Mouse (Mus musculus) lung, embryonic 16.5 days (tissue): ENCODE results near the gene Tmem234. TPM values are rescaled to one million over a fixed set of nuclear protein-coding genes. Genes with fewer than 3 reads are reported as not detected.

Experiments
- ATAC-seq: fragments of 200-750 bp; cut with Nextera tagmentation; 2 replicates; pipeline ENCODE4 v1.8.0; 2017; ENCODE audit warnings: low read depth, mild to moderate bottlenecking, moderate library complexity
- H3K27ac ChIP-seq: fragments of 300-500 bp; sonication (generic); 2 replicates; pipeline ENCODE4 v1.5.1; 2014; ENCODE audit warnings: mild to moderate bottlenecking, control low read depth, low read length
- H3K27me3 ChIP-seq: fragments of 300-500 bp; sonication (generic); 2 replicates; pipeline ENCODE4 v1.6.1; 2014; ENCODE audit warnings: low read depth, low read length, mixed read lengths; ENCODE audit not compliant: control insufficient read depth, insufficient read depth
- H3K36me3 ChIP-seq: fragments of 300-500 bp; sonication (generic); 2 replicates; pipeline ENCODE4 v1.6.1; 2014; ENCODE audit warnings: low read length; ENCODE audit not compliant: control insufficient read depth, insufficient read depth
- H3K4me1 ChIP-seq: fragments of 300-500 bp; sonication (generic); replicated peaks from 2 replicates; pipeline ENCODE4 v1.6.1; 2014; ENCODE audit warnings: low read length, mixed read lengths; ENCODE audit not compliant: control insufficient read depth, insufficient read depth
- H3K4me2 ChIP-seq: fragments of 300-500 bp; sonication (generic); 2 replicates; pipeline ENCODE4 v1.6.1; 2014; ENCODE audit warnings: low read depth, low read length, control low read depth
- H3K4me3 ChIP-seq: fragments of 300-500 bp; sonication (generic); 2 replicates; pipeline ENCODE4 v1.5.1; 2014; ENCODE audit warnings: mild to moderate bottlenecking, low read length, control low read depth
- H3K9ac ChIP-seq: fragments of 300-500 bp; sonication (generic); 2 replicates; pipeline ENCODE4 v1.6.1; 2014; ENCODE audit warnings: low read length, control low read depth
- H3K9me3 ChIP-seq: fragments of 300-500 bp; sonication (generic); 2 replicates; pipeline ENCODE4 v1.6.1; 2016; ENCODE audit warnings: low read length; ENCODE audit not compliant: control insufficient read depth
- WGBS: fragments of 180-500 bp; shearing (Covaris S2); extraction: QIAGEN DNeasy Blood & Tissue Kit; methylation state at CpG from one replicate; pipeline ENCODE4 v1.1.7; 2014; 5-methylcytosine and 5-hydroxymethylcytosine counted together
- polyA plus RNA-seq: library from polyadenylated mRNA; unstranded; fragments of >200 nt; fragmentation: Nextera tagmentation; extraction: Ambion mirVana; gene quantifications from 2 replicates; pipeline ENCODE4 v1.2.1, GENCODE M21; 2015

The Tmem234 gene
- polyA plus RNA-seq, 1 experiment from 2014 or later = 190 TPM

DNA sequence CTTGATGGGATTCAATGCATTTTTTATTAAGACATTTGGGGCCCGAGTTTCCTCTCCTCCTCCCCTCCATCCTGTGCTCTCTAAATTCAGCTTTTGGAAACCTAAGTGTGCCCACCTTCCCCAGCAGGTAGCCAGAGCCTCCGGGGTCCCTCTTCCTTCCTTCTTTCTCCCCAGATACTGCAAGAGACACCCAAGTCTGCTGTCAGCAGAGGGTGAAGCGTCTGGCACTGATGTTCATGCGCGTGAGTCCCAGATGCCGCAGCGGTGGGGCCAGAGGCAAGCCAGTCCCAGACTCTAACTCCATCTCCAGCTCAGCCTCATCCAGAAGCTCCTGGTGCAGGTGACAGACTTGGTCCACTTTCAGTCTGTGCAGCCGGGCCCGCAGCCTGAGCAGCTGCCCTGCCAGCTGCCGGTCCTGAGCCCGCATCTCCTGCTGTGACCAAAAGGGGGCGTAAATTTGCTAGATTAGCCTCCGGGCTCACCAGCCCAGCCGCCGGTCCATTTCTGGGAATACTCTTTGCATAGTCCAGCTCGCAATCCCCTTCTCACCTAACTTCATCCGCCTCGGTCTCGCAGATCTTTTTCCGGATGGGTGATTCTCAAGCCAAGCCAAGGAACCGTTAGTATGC is 23.5 kb upstream of the Tmem234 start:
- 30% methylated on average over 21 of the region's 21 CpGs for WGBS
- no peaks in the 10 kb centered on the region for H3K9me3 ChIP-seq
- H3K36me3 ChIP-seq = no peaks in the 10 kb centered on the region
- H3K4me1 ChIP-seq = peaks cover 5% of the 10 kb centered on the region; the same call in 1 of the 2 replicates
- peak overlapping the region; percentile 6; the same call in 1 of the 2 replicates for H3K4me3 ChIP-seq
- peak overlapping the region; percentile 36 for H3K4me2 ChIP-seq
- no peak overlapping the region for H3K27ac ChIP-seq
- ATAC-seq = peak; percentile 46; the same call in 1 of the 2 replicates
- no peaks in the 10 kb centered on the region; the same call in 1 of the 2 replicates for H3K27me3 ChIP-seq
- H3K9ac ChIP-seq = peak overlapping the region; percentile 49; the same call in 1 of the 2 replicates

DNA sequence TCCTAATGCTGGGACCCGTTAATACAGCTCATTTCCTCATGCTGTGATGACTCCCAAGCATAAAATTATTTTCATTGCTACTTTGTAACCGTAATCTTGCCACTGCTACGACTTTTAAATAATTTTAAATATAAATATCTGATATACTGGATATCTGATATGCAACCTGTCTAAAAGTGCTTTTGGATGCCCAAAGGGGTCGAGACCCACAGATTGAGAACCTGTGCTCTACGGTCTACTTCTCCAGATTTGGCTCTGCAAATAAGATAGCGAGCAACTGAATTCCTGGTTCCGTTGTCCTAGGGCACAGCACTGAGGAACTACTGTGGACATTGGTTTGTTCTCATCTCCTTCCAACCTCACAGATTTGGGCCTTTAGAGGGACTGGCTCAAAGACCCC is 22.8 kb upstream of the Tmem234 start:
- Histone ChIP-seq H3K4me2 (no peak overlapping the region), H3K4me3 (no peak overlapping the region)

DNA sequence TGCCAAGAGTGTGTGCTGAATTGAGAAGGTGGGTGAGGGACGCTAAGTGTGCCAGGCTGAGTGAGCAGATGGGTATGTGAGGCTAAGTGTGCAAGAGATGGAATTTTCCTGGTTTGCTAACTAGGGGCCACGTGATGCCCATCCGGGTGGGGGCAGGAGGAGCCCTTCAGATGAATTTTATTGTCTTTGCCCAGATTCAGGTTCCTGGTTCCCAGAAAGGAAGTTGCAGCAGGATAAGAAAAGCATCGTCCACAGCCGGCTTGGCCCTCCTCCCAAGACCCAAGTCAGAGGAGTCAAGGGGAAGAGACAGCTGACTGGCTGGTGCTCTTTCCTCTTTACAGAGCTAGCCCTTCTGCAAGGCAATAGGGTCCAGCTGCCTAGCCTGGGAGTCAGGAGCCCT is 22.0 kb upstream of the Tmem234 start, which contains the start of gene Fam167b:
Gene Fam167b, minus strand, starts transcription at position 84 of the 400 bp plus-strand sequence.
- H3K27ac ChIP-seq = peak within 1 kb of the TSS; percentile 52
- no peaks in the 10 kb centered on the region for H3K9me3 ChIP-seq
- H3K36me3 ChIP-seq = no peaks in the 10 kb centered on the region
- peak within 1 kb of the TSS; percentile 36; the same call in 1 of the 2 replicates for H3K4me2 ChIP-seq
- no peak within 1 kb of the TSS for H3K9ac ChIP-seq
- peak; percentile 47; the same call in 1 of the 2 replicates for ATAC-seq
- H3K4me3 ChIP-seq = no peak within 1 kb of the TSS
- H3K27me3 ChIP-seq = no peaks in the 10 kb centered on the region; the same call in 1 of the 2 replicates
- WGBS = 64% methylated on average over 5 of the region's 5 CpGs
- H3K4me1 ChIP-seq = peaks cover 5% of the 10 kb centered on the region; the same call in 1 of the 2 replicates

More for the DNA sequence above, 22.8 kb upstream of the Tmem234 start:
- Histone ChIP-seq H3K27ac (no peak overlapping the region), H3K36me3 (no peaks in the 10 kb centered on the region), H3K9ac (no peak overlapping the region), H3K4me1 (peaks cover 5% of the 10 kb centered on the region; the same call in 1 of the 2 replicates), H3K27me3 (no peaks in the 10 kb centered on the region; the same call in 1 of the 2 replicates), H3K9me3 (no peaks in the 10 kb centered on the region)
- ATAC-seq = no peak
- WGBS = 74% methylated on average over 7 of the region's 7 CpGs

DNA sequence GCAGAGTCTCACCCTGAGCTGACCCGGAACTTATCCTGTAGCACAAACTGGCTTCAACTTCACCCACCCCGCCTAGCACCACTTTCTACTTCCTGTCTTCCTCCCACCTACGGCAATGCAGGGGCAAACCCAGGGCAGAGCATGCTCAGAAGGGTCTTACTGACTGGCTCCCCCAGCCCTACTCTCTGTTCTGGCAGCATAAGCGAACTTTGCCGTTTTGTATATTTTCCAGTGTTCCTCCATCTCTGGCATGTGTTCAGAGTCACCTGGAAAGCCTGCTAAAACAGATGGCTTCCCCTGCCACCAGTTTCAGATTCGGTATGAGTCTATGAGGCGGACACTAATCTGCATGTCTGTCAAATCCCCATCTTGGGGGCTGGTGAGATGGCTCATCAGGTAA is 20.1 kb upstream of the Tmem234 start:
- no peak overlapping the region for H3K27ac ChIP-seq

DNA sequence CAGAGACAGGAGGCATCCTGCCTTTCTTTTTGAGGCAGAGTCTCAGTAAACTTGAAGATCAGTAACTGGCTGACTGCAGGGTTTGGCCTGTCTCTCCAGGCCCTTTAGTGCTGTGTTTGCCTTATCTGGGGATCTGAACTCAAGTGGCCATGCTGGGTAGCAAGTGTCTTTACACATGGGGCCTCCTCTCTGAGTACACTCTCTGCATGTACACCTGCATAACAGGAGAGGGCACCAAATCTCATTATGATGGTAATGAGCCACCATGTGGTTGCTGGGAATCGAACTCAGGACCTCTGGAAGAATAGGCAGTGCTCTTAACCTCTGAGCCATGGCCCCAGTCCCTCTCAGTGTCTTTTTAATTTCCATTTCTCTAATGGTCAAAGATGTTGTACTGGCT is 18.2 kb upstream of the Tmem234 start:
- H3K4me1 ChIP-seq = peaks cover 5% of the 10 kb centered on the region
- H3K4me2 ChIP-seq = no peak overlapping the region
- 75% methylated on average over 1 of the region's 1 CpGs for WGBS
- no peak for ATAC-seq
- H3K27me3 ChIP-seq = no peaks in the 10 kb centered on the region
- no peak overlapping the region for H3K9ac ChIP-seq
- no peak overlapping the region for H3K27ac ChIP-seq
- no peaks in the 10 kb centered on the region for H3K9me3 ChIP-seq
- no peak overlapping the region for H3K4me3 ChIP-seq
- H3K36me3 ChIP-seq = no peaks in the 10 kb centered on the region

More for the DNA sequence above, 20.1 kb upstream of the Tmem234 start:
- no peak overlapping the region for H3K9ac ChIP-seq
- H3K4me1 ChIP-seq = peaks cover 8% of the 10 kb centered on the region
- no peak for ATAC-seq
- H3K36me3 ChIP-seq = no peaks in the 10 kb centered on the region
- H3K9me3 ChIP-seq = no peaks in the 10 kb centered on the region
- WGBS = 56% methylated on average over 7 of the region's 7 CpGs
- no peak overlapping the region for H3K4me2 ChIP-seq
- no peak overlapping the region for H3K4me3 ChIP-seq
- no peaks in the 10 kb centered on the region; the same call in 1 of the 2 replicates for H3K27me3 ChIP-seq

DNA sequence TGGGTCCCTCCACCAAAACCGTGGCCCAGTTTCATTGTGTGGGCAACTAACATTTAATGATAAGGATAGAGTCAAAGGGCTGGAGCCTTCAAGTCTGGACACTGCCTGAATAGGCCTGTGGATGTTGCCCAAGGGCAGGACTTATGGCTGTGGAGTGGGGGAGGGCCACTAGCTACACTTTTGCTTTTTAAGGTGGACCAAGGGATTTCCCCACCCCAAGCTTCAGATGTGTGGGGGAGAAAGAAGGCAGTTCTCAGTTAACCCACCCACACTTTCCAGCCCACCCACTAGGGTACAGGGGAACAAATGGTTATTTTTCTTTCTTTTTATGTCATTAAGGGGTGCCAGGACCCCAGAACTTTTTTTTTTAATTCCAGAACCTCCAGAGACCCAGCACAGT is 16.1 kb upstream of the Tmem234 start:
- H3K9ac ChIP-seq = peak overlapping the region; percentile 69
- no peaks in the 10 kb centered on the region for H3K9me3 ChIP-seq
- ATAC-seq = no peak
- WGBS = 63% methylated on average over 1 of the region's 1 CpGs
- peak overlapping the region; percentile 76 for H3K4me2 ChIP-seq
- H3K36me3 ChIP-seq = no peaks in the 10 kb centered on the region
- peaks cover 3% of the 10 kb centered on the region for H3K4me1 ChIP-seq
- H3K4me3 ChIP-seq = peak overlapping the region; percentile 55
- no peaks in the 10 kb centered on the region for H3K27me3 ChIP-seq
- peak overlapping the region; percentile 71; the same call in 1 of the 2 replicates for H3K27ac ChIP-seq

DNA sequence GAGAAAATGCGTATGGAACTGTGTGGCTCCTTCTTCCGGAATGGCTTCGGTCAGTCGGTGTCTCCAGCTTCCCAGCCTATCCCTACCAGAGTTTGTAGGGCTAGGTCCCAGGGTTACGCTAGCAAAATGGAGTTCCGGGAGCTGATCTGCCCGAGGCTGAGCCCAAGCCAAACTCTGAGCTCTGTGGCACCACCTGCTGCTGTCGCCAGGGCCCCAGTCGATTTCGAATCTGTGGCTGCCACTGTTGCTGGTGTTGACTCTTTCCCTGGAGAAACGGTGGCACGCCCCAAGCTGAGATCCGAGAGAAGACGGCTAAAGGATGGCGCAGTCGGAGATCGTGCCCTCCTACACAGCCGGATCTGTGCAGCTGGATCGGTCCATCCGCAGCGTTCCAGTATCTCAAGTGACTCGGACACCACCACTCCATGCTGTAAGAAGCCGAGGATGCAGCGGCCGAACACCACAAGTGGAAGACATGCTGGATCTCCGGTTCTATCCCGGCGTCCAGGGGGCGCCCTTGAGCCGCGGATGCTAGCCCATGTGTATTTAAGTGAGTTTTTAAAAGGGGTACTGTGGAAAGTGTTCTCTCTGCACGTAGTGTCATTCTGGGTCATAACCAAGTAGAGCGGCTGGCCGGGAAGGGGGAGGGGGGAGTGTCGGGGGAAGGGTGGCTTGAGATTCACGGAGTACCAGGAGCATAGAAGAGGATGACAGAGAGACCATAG is 15.4 kb upstream of the Tmem234 start:
- Histone ChIP-seq H3K4me1 (peaks cover 3% of the 10 kb centered on the region), H3K36me3 (no peaks in the 10 kb centered on the region), H3K4me3 (peak overlapping the region; percentile 55), H3K27ac (peak overlapping the region; percentile 71), H3K9ac (peak overlapping the region; percentile 69), H3K27me3 (no peaks in the 10 kb centered on the region), H3K9me3 (no peaks in the 10 kb centered on the region), H3K4me2 (peak overlapping the region; percentile 76)
- 1% methylated on average over 36 of the region's 36 CpGs for WGBS
- ATAC-seq = peak; percentile 81

DNA sequence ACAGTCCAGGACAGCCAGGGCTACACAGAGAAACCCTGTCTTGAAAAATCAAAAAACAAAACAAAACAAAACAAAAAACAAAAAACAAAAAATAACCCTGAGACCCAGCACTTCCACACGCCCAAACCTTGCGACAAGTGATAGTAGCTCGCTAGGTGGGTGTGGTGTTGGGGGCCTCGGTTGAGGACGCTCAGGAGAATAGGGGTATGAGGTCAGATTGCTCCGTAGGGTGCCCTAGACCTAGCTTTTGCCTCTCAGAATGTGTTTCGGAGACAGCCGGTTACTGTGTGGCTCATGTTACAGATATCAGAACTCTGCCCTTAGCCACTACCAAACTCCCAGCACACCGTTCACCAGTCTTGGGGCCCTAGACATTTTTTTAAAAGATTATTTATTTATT is 14.7 kb upstream of the Tmem234 start:
- Histone ChIP-seq H3K9ac (no peak overlapping the region), H3K9me3 (no peaks in the 10 kb centered on the region), H3K36me3 (peaks cover 5% of the 10 kb centered on the region), H3K4me1 (peaks cover 3% of the 10 kb centered on the region), H3K4me3 (no peak overlapping the region), H3K27me3 (no peaks in the 10 kb centered on the region), H3K4me2 (peak overlapping the region; percentile 76; the same call in 1 of the 2 replicates), H3K27ac (no peak overlapping the region)
- ATAC-seq = no peak
- WGBS = 76% methylated on average over 9 of the region's 9 CpGs

DNA sequence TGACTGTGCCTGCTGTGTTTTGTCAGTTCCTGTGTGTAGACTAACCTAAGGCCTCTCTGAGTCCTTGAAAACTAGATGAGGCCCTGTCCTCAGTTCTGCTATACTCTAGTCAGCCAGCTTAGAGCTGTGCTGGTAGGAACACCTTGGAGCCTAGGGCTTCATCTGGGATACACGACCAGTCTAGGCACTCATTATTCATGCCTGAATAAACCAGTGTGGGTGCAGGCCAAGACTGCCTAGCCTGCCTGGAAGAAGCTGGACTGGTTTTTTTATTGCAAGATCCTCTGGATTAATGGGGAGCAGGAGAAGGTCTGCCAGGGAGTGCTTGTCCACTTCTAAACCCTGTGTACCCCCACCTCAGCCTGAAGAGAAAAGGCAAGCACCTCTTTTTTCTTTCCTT is 13.5 kb upstream of the Tmem234 start:
- Histone ChIP-seq H3K36me3 (peaks cover 16% of the 10 kb centered on the region), H3K4me2 (no peak overlapping the region), H3K27me3 (no peaks in the 10 kb centered on the region), H3K9ac (no peak overlapping the region), H3K27ac (no peak overlapping the region), H3K9me3 (no peaks in the 10 kb centered on the region), H3K4me1 (peaks cover 3% of the 10 kb centered on the region), H3K4me3 (no peak overlapping the region)
- no peak for ATAC-seq
- WGBS = 30% methylated on average over 1 of the region's 1 CpGs
